Mouse (Mus musculus): Measurements from ENCODE around the gene Ubc. TPM values are rescaled to one million over a fixed set of nuclear protein-coding genes. Genes with fewer than 3 reads are reported as not detected.
A peak's percentile ranks its signal among the peaks of the same experiment; 100 is the strongest.
"Not testable (repeated sequence)": the region's sequence is repeated elsewhere in the genome, so short reads cannot be mapped to it uniquely, and the experiment has no call there.

Gene Ubc
- polyA plus RNA-seq, 1 experiment from 2014 or later = 1,637 TPM

DNA sequence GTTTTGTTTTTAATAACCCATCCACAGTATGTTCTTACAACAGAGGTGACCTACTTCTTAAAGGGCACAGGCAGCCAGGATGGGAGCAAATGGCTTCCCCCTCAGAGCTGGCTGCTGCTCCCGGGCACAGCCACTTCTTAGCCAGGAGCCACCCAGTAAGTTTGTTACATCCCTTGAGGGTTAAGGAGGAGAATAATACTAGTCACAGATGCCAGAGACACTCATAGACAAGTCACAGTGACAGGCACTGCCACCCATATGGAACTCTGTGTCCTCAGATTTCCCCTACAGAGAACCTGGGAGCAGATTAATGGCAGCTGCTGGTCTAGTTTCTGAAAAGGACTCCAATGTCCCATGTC is 2.6 kb upstream of the Ubc start:
- POLR2A ChIA-PET = interaction anchor here (0.6 to 5.7 kb wide), 5 partner anchors 10 to 83 kb away, joined by 3 to 73 read pairs (median 4); no protein-coding TSS in a partner anchor
- CTCF ChIA-PET = interaction anchor here (1.3 to 5.4 kb wide), 3 partner anchors 9 to 19 kb away, joined by 5 to 37 read pairs (median 8); no protein-coding TSS in a partner anchor
- H3K27me3 ChIP-seq = no peaks in the 10 kb centered on the region
- DNase-seq (ENCODE audit: low read depth, low spot score) = no peak
- in situ Hi-C loops (cut with MboI; ENCODE audit: low pct_unique_long_range_greater_than_20kb) = no loop called here
- TF ChIP-seq CTCF (IDR thresholded peaks at IDR 0.05) = no peak
- peak; percentile 0 for ATAC-seq

DNA sequence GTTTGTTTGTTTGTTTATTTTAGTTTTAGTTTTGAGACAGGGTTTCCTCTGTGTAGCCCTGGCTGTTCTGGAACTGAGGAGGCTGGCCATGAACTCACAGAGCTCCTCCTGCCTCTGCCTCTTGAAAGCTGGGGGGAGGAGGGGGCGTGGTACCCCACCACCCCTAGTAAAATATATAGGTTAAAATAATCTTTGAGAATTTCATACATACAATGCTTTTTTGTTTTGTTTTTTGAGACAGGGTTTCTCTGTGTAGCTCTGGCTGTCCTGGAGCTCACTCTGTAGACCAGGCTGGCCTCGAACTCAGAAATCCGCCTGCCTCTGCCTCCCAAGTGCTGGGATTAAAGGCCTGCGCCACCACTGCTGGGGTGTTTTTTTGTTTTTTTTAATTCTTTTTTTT is 2.2 kb upstream of the Ubc start:
- CTCF ChIA-PET = interaction anchor here (1.3 to 5.4 kb wide), 2 partner anchors 13 to 20 kb away, joined by 5 to 37 read pairs; no protein-coding TSS in a partner anchor
- ATAC-seq; H3K27me3 ChIP-seq; in situ Hi-C loops (cut with MboI; ENCODE audit: low pct_unique_long_range_greater_than_20kb); DNase-seq (ENCODE audit: low read depth, low spot score): not testable (repeated sequence)
- POLR2A ChIA-PET = interaction anchor here (1.0 to 5.7 kb wide), 4 partner anchors 9 to 84 kb away, joined by 3 to 73 read pairs (median 7); no protein-coding TSS in a partner anchor

DNA sequence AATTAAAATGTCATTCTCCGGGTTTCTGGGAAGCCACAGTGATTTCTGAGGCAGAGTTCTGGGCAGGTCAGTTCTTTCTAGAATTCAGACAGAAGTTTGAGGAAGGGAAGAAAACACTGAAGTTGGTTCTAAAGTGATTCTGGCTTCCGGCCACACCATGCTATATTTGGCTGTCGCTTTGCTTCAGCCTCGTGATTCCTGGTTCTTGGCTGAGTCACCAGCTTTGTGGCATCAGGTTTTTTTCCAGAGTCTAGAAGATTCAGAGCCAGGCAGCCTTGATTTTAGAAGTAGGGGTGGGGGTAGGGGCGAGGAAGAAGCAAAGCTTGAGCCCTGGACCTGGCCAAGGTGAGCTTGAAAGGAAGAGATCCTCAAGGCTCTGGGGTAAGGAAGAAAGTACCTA is 1.6 kb upstream of the Ubc start:
- ChIA-PET POLR2A (interaction anchor here (0.6 to 5.7 kb wide), 4 partner anchors 9 to 68 kb away, joined by 3 to 73 read pairs (median 8); no protein-coding TSS in a partner anchor), CTCF (interaction anchor here (1.3 to 5.4 kb wide), 2 partner anchors 14 to 20 kb away, joined by 5 to 37 read pairs; no protein-coding TSS in a partner anchor)
- H3K27me3 ChIP-seq = no peaks in the 10 kb centered on the region
- DNase-seq (ENCODE audit: low read depth, low spot score) (peak; percentile 90), ATAC-seq (no peak)
- in situ Hi-C loops (cut with MboI; ENCODE audit: low pct_unique_long_range_greater_than_20kb) = no loop called here
- TF ChIP-seq CTCF (IDR thresholded peaks at IDR 0.05) = no peak

DNA sequence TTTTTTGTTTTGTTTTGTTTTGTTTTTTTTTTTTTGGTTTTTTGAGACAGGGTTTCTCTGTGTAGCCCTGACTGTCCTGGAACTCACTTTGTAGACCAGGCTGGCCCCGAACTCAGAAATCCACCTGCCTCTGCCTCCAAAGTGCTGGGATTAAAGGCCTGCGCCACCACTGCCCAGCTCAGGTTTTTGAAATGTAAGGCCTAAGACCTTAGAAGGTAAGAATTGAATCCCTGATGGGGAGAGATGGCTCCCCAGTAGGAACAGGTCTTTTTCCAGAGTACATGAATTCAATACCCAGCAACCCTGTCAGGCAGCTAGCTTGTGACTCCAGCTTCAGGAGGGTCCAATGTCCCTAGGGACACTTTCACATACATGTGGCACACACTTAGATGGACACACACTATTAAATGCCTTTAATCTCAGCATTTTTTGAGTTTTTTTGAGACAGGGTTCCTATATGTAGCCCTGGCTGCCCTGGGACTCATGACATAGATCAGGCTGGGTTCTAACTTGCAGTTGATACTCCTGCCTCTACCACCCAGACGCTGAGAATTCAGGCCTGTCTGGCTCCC is 990 bp upstream of the Ubc start:
- POLR2A ChIA-PET = interaction anchor here (0.6 to 5.7 kb wide), 2 partner anchors 15 to 69 kb away, joined by 4 to 73 read pairs; no protein-coding TSS in a partner anchor
- CTCF ChIA-PET = interaction anchor here (1.3 kb wide), 1 partner anchor 21 kb away, joined by 5 read pairs; no protein-coding TSS in a partner anchor
- no peaks in the 10 kb centered on the region for H3K27me3 ChIP-seq
- ATAC-seq (no peak), DNase-seq (ENCODE audit: low read depth, low spot score) (no peak)
- in situ Hi-C loops (cut with MboI; ENCODE audit: low pct_unique_long_range_greater_than_20kb) = no loop called here
- no peak for TF ChIP-seq CTCF (IDR thresholded peaks at IDR 0.05)

DNA sequence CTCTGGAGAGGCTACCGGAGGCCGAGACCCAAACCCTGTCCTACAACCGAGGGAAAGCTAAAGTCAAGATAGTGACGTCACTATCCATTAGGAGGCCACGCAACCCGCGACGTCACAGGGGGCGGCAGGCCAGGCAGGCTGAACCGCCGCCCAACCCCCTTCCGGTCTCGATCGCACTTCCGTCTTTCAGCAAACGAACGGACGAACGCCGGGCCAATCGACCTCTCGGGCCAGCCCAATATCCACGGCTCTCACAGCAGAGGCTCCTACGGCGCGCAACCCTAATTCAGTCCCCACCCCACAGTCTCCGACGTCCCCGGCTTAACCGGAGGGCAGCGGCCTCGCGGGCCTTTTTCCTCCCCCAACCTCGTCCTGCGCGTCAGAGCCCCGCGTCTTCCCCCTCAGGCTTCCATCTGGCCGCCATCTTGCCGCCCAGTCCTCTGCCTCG is 847 bp downstream of the Ubc start, which contains the start of gene Gm10382:
Gene Gm10382 (plus strand): TSS at position 192 of the 448 bp plus-strand sequence.
- ATAC-seq = no peak
- no peak for DNase-seq (ENCODE audit: low read depth, low spot score)
- in situ Hi-C loops (cut with MboI; ENCODE audit: low pct_unique_long_range_greater_than_20kb) = no loop called here
- CTCF ChIA-PET = no interaction called here
- H3K27me3 ChIP-seq = no peaks in the 10 kb centered on the region
- no peak for TF ChIP-seq CTCF (IDR thresholded peaks at IDR 0.05)
- POLR2A ChIA-PET = interaction anchor here (0.8 to 1.3 kb wide), 2 partner anchors 16 to 87 kb away, joined by 3 to 4 read pairs; no protein-coding TSS in a partner anchor

DNA sequence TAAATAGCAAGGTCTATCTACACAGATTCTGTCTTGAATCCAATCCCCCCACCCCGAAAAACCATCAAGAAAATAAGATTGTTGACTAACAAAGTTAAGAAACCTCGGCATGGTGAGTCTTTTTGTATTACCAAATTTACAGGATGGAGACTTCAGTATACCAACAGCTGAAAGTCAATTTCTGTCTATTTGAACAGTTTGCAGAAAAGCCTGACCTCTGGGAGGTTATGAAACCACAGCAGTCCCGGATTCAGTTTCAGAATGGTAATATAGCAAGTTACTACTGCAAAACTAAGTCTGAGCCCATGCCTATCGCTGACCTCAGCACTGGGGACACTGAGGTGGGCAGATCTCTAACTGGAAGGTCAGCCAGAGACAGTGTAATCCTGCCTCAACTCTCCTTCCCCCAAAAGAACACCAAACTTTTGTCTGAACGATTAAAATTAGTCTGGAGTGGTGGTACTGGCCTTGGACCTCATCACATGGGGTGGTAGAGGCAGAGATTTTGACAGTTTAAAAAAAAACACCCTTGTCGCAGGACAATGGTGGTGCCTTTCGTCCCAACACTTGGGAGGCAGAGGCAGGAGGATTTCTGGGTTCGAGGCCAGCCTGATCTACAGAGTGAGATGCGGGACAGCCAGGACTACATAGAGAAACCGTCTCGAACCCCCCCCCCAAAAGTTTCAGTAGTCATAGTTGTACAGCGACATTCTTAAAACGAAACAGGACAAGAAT is 1.5 kb downstream of the Ubc start:
- TF ChIP-seq CTCF (IDR thresholded peaks at IDR 0.05) = no peak
- CTCF ChIA-PET = no interaction called here
- POLR2A ChIA-PET = interaction anchor here (1.3 kb wide), 1 partner anchor 88 kb away, joined by 3 read pairs; no protein-coding TSS in a partner anchor
- ATAC-seq = no peak
- DNase-seq (ENCODE audit: low read depth, low spot score) = no peak
- H3K27me3 ChIP-seq = no peaks in the 10 kb centered on the region
- in situ Hi-C loops (cut with MboI; ENCODE audit: low pct_unique_long_range_greater_than_20kb) = no loop called here

DNA sequence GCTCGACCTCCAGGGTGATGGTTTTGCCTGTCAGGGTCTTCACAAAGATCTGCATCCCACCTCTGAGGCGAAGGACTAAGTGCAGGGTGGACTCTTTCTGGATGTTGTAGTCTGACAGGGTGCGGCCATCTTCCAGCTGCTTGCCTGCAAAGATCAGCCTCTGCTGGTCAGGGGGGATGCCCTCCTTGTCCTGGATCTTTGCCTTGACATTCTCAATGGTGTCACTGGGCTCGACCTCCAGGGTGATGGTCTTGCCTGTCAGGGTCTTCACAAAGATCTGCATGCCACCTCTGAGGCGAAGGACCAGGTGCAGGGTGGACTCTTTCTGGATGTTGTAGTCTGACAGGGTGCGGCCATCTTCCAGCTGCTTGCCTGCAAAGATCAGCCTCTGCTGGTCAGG is 2.7 kb downstream of the Ubc start:
- POLR2A ChIA-PET = not testable (repeated sequence)

DNA sequence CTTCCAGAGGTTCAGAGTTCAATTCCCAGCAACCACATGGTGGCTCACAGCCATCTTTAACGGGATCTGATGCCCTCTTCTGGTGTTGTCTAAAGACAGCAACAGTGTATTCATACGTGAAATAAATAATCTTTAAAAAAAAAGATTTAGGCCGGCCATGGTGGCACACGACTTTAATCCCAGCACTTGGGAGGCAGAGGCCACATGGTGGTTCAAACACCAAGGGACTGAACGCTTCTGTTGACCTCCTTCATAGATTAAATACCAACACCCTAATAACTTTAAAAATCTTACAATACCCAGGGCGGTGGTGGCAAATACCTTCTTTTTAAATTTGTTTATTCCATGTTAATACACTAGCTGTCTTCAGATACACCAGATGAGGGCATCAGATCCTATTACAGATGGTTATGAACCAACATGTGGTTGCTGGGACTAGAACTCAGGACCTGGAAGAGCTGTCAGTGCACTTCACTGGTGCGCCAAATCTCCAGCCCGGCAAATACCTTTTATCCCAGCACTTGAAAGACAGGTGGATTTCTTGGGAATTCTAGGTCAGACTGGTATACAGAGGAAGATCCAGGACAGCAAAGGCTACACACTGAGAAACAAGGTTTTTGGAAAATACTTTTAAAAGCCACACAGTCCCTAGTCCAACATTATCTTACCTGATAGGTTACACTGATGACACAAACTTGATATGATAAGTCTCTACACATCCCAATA is 4.6 kb downstream of the Ubc start:
- ATAC-seq (peak; percentile 1), DNase-seq (ENCODE audit: low read depth, low spot score) (no peak)
- POLR2A ChIA-PET = interaction anchor here (0.6 to 4.0 kb wide), 3 partner anchors 16 to 21 kb away, joined by 3 to 32 read pairs (median 4); no protein-coding TSS in a partner anchor
- in situ Hi-C loops (cut with MboI; ENCODE audit: low pct_unique_long_range_greater_than_20kb) = no loop called here
- CTCF ChIA-PET = interaction anchor here (2.5 to 4.4 kb wide), 2 partner anchors 8 to 20 kb away, joined by 8 to 23 read pairs; no protein-coding TSS in a partner anchor
- H3K27me3 ChIP-seq = no peaks in the 10 kb centered on the region
- TF ChIP-seq CTCF (IDR thresholded peaks at IDR 0.05) = no peak

More for the DNA sequence above, 2.7 kb downstream of the Ubc start:
- ATAC-seq; DNase-seq (ENCODE audit: low read depth, low spot score); H3K27me3 ChIP-seq; in situ Hi-C loops (cut with MboI; ENCODE audit: low pct_unique_long_range_greater_than_20kb); CTCF ChIA-PET: not testable (repeated sequence)

DNA sequence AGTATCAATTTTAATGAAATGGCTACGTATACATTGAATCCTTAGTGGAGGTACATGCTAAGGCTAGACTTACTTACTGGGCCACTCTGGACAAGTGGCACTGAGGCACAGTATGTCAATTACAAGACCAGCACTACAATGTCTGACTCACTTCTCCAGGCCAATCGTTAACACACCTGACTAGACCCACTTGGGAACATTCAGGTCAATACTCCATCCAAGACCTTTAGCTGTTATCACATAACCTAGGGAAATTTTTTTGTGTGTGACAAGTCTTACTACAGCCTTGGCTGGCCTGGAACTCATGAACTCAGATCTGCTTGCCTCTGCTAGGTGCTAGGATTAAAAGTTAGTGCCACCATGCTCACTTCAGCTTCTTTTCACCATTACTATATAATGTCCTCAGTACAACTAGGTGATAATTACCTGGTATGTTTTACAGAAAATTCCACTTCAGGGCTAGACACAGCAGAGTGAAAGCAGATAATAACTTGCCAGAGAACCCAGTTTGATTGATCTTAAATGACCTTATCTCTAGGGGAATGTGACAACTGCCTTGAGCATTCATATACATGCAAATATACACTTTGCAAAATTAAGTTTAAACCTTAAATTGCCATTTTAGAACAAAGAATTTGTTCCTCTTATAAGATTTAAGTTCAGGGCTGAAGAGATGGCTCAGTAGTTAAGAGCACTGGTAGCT is 5.3 kb downstream of the Ubc start:
- ChIA-PET CTCF (interaction anchor here (1.5 to 4.4 kb wide), 3 partner anchors 9 to 21 kb away, joined by 3 to 23 read pairs (median 8); no protein-coding TSS in a partner anchor), POLR2A (interaction anchor here (0.8 to 4.0 kb wide), 5 partner anchors 8 to 80 kb away, joined by 3 to 32 read pairs (median 6); partner anchors contain the start of gene Bri3bp)
- in situ Hi-C loops (cut with MboI; ENCODE audit: low pct_unique_long_range_greater_than_20kb) = no loop called here
- DNase-seq (ENCODE audit: low read depth, low spot score) (no peak), ATAC-seq (peak; percentile 4)
- no peak for TF ChIP-seq CTCF (IDR thresholded peaks at IDR 0.05)
- no peaks in the 10 kb centered on the region for H3K27me3 ChIP-seq
